14 mouse cellular contexts compared by ENCODE assay signal in genomic region chr3:121956789-121957188, GRCm38 (mm10). TPM values are rescaled to one million over a fixed set of nuclear protein-coding genes. Genes with fewer than 3 reads are reported as not detected.
DNase-seq lines count a peak whose midpoint lies in the region; ATAC-seq and TF ChIP-seq lines count a peak whose summit lies in the region.
"Had no signal": no experiment of that assay in that cellular context is flagged by ENCODE, and none has a peak within 500 bp of the region (broad histone marks: within the 10 kb centered on the region; RNA-seq: fewer than 3 reads in every experiment).

No protein-coding gene starts in this region.

- H3K27me3 ChIP-seq in forebrain, postnatal 0 days (ENCODE audit: insufficient read depth, low read length), result 0 out of 2 replicates have a peak, but pooled peaks cover 10% of the 10 kb centered on the region
- peaks cover 34% of the 10 kb centered on the region for H3K27me3 ChIP-seq in forebrain, embryonic 12.5 days
- no peaks in the 10 kb centered on the region for H3K27me3 ChIP-seq in testis, adult 2 months (ENCODE audit: control insufficient read depth, insufficient read depth, low read length)
- H3K27me3 ChIP-seq in hindbrain, embryonic 12.5 days, result peaks cover 27% of the 10 kb centered on the region

- 79% methylated on average over 7 of the region's 7 CpGs for WGBS in forebrain, postnatal 0 days
- WGBS in forebrain, embryonic 12.5 days, result 85% methylated on average over 7 of the region's 7 CpGs
- 85% methylated on average over 7 of the region's 7 CpGs for WGBS in hindbrain, embryonic 12.5 days

- no peak for DNase-seq in forebrain, postnatal 0 days
- no peak for DNase-seq in left cerebral cortex, adult 2 months (ENCODE audit: extremely low spot score in 1 of 2, low spot score in 2 of 2)
- DNase-seq in left cerebral cortex, adult 9 months (ENCODE audit: low spot score in 2 of 2), result no peak
- no peak for DNase-seq in testis, postnatal 10 days (ENCODE audit: low spot score)
- DNase-seq: adrenal gland, adult 2 months; B cell, adult 2 months; cerebellum, adult 9-10 months; kidney, postnatal 10 days; lung, postnatal 14 days; right cerebral cortex, adult 18-20 months had no signal

- peak; percentile 37; the same call in 1 of the 2 replicates for TF ChIP-seq CTCF in forebrain, postnatal 0 days (IDR thresholded peaks at IDR 0.05; ENCODE audit: low read depth)
- peak; percentile 27 for TF ChIP-seq CTCF in left cerebral cortex, adult 2 months (IDR thresholded peaks at IDR 0.05)
- 0 out of 2 replicates have a peak, but pooled peaks have one; percentile 13 for TF ChIP-seq CTCF in testis, adult 2 months (IDR thresholded peaks at IDR 0.05; ENCODE audit: control insufficient read depth, insufficient read depth, insufficient replicate concordance, low read depth, low read length)

- TF ChIP-seq POLR2A in testis, adult 2 months (IDR thresholded peaks at IDR 0.05; ENCODE audit: control insufficient read depth, low read depth, low read length), result no peak

- H3K4me2 ChIP-seq in forebrain, postnatal 0 days (ENCODE audit: low read depth), result no peak overlapping the region
- H3K4me2 ChIP-seq in forebrain, embryonic 12.5 days, result no peak overlapping the region
- H3K4me2 ChIP-seq in hindbrain, embryonic 12.5 days (replicated peaks), result no peak overlapping the region

- ATAC-seq in forebrain, postnatal 0 days, result no peak
- no peak for ATAC-seq in forebrain, embryonic 12.5 days (ENCODE audit: low FRiP score)
- ATAC-seq in hindbrain, embryonic 12.5 days (ENCODE audit: low FRiP score), result no peak
- no peak for ATAC-seq in erythroblast, adult 5-6 weeks (replicated peaks; ENCODE audit: low FRiP score, poor library complexity, severe bottlenecking)

- H3K4me1 ChIP-seq in forebrain, postnatal 0 days (ENCODE audit: insufficient read depth), result 0 out of 2 replicates have a peak, but pooled peaks cover 3% of the 10 kb centered on the region
- H3K4me1 ChIP-seq in forebrain, embryonic 12.5 days, result peaks cover 11% of the 10 kb centered on the region
- peaks cover 2% of the 10 kb centered on the region; the same call in 1 of the 2 replicates for H3K4me1 ChIP-seq in testis, adult 2 months (ENCODE audit: control insufficient read depth, insufficient read depth, low read length)
- H3K4me1 ChIP-seq in hindbrain, embryonic 12.5 days, result peaks cover 7% of the 10 kb centered on the region; the same call in 1 of the 2 replicates

- H3K36me3 ChIP-seq in forebrain, postnatal 0 days (ENCODE audit: insufficient read depth), result no peaks in the 10 kb centered on the region
- no peaks in the 10 kb centered on the region for H3K36me3 ChIP-seq in forebrain, embryonic 12.5 days (replicated peaks)
- peaks cover 1% of the 10 kb centered on the region; the same call in 1 of the 2 replicates for H3K36me3 ChIP-seq in testis, adult 2 months (ENCODE audit: control insufficient read depth, insufficient read depth, low read length)
- H3K36me3 ChIP-seq in hindbrain, embryonic 12.5 days, result no peaks in the 10 kb centered on the region

- no peak overlapping the region for H3K9ac ChIP-seq in forebrain, postnatal 0 days
- H3K9ac ChIP-seq in forebrain, embryonic 12.5 days, result no peak overlapping the region
- no peak overlapping the region for H3K9ac ChIP-seq in hindbrain, embryonic 12.5 days

- H3K27ac ChIP-seq in forebrain, postnatal 0 days (ENCODE audit: low read depth, low read length), result no peak overlapping the region
- H3K27ac ChIP-seq in forebrain, embryonic 12.5 days, result no peak overlapping the region
- H3K27ac ChIP-seq in left cerebral cortex, adult 2 months, result no peak overlapping the region
- H3K27ac ChIP-seq in testis, adult 2 months (ENCODE audit: control insufficient read depth, insufficient read depth, low read depth, low read length), result no peak overlapping the region
- no peak overlapping the region for H3K27ac ChIP-seq in hindbrain, embryonic 12.5 days

- H3K4me3 ChIP-seq in forebrain, postnatal 0 days (ENCODE audit: low read depth, low read length), result no peak overlapping the region
- H3K4me3 ChIP-seq in forebrain, embryonic 12.5 days (replicated peaks), result no peak overlapping the region
- no peak overlapping the region for H3K4me3 ChIP-seq in left cerebral cortex, adult 2 months
- peak overlapping the region; percentile 69 for H3K4me3 ChIP-seq in testis, adult 2 months (ENCODE audit: control insufficient read depth, low read depth, low read length)
- no peak overlapping the region for H3K4me3 ChIP-seq in hindbrain, embryonic 12.5 days

- intact Hi-C loops in left cerebral cortex, adult 2 months (cut with DNase I), result loop anchor here (1.0 kb wide), 1 partner anchor 24 kb away; no protein-coding TSS in a partner anchor

- H3K9me3 ChIP-seq in forebrain, postnatal 0 days (ENCODE audit: low read length), result no peaks in the 10 kb centered on the region
- H3K9me3 ChIP-seq in forebrain, embryonic 12.5 days, result no peaks in the 10 kb centered on the region
- no peaks in the 10 kb centered on the region for H3K9me3 ChIP-seq in hindbrain, embryonic 12.5 days (replicated peaks)

RNA-seq across cellular contexts. Expression of gene Arhgap29, which starts 4.4 kb away (rescaled TPM):
- total RNA-seq in forebrain, postnatal 0 days (2014; rRNA removed), result 35.9 and 46.9 TPM in 2 replicates
- polyA plus RNA-seq in forebrain, postnatal 0 days (2015; fragmentation: Nextera tagmentation; extraction: Ambion mirVana), result 12.8 and 14.6 TPM in 2 replicates
- polyA plus RNA-seq in forebrain, embryonic 12.5 days (2016; fragmentation: Nextera tagmentation; extraction: Ambion mirVana), result 21.1 and 25.1 TPM in 2 replicates
- 10 to 100 TPM; 20.5 to 24.4 TPM for total RNA-seq in left cerebral cortex, adult 2 months (2021)
- 72.9 and 78.3 TPM in 2 replicates for polyA plus RNA-seq in testis, adult 2 months (2012; rRNA removed)
- 41.5 and 50.6 TPM in 2 replicates for polyA plus RNA-seq in hindbrain, embryonic 12.5 days (2016; fragmentation: Nextera tagmentation; extraction: Ambion mirVana)
- 0.19 TPM in 1 of 2 replicates, not detected in the other for total RNA-seq in erythroblast, adult 5-6 weeks (2015; ENCODE audit: low replicate concordance)
- 0.51 TPM in 1 of 2 replicates, not detected in the other for total RNA-seq in erythroblast, adult 5-6 weeks (2017; ENCODE audit: low replicate concordance)
